Mouse (Mus musculus) left cerebral cortex, postnatal 36 days (tissue): ENCODE measurements around the gene Znhit6. TPM values are rescaled to one million over a fixed set of nuclear protein-coding genes. Genes with fewer than 3 reads are reported as not detected.

Experiments
- DNase-seq, 2 experiments: peaks; one replicate each; pipeline ENCODE4 v3.0.0; 2021 to 2022; ENCODE audit warnings: low spot score in 2 of 2, mixed read lengths in 1 of 2
- intact Hi-C: fragments of 180-260 bp; cut with DNase I; formaldehyde crosslinking; loops from one replicate; pipeline ENCODE4 v1.15.1; 2025
- total RNA-seq, 2 experiments: library from RNA; stranded (reverse); gene quantifications; 2 replicates each; pipeline ENCODE4 v1.2.3; 2021

Gene Znhit6
- total RNA-seq, 2 experiments from 2014 or later: 13.8 to 17.4 TPM

DNA sequence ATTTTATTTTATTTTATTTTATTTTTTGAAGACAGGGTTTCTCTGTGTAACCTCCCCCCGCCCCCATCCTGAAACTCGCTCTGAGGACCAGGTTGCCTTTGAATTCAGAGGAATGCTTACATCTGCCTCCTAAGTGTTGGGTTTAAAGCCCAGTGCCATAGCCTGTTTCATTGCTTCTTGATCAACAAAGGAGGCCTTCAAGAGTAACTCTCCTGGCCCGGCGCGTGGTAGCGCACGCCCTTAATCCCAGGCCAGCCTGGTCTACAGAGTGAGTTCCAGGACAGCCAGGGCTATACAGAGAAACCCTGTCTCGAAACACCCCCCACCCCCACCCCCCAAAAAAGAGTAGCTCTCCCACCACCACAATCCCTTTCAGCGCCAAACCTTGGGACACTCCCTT, 78.0 kb downstream of the Znhit6 start:
- intact Hi-C loops: loop anchor here (5.0 kb wide), 1 partner anchor 178 kb away; no protein-coding TSS in a partner anchor
- DNase-seq: no peak

Other genes starting within 250 kb of the Znhit6 start
- 10 to 100 TPM in 1 of 2 experiments, 1 to 10 TPM in 1; 3.1 to 19.7 TPM for gene Ccn1, start 73.8 kb downstream of the Znhit6 start, total RNA-seq
- 10 to 100 TPM; 60.0 to 64.4 TPM for gene Ddah1, start 182.5 kb downstream of the Znhit6 start, total RNA-seq